Mouse (Mus musculus) urinary bladder, adult 18-20 months (tissue): ENCODE measurements around the gene Per2.
"Not testable (repeated sequence)": the region's sequence is repeated elsewhere in the genome, so short reads cannot be mapped to it uniquely, and the experiment has no call there.

Experiments used
- DNase-seq, 2 experiments: peaks; one replicate each; pipeline ENCODE4 v3.0.0; 2022; ENCODE audit warnings: low spot score in 2 of 2, mixed read lengths in 2 of 2

The Per2 gene

DNA sequence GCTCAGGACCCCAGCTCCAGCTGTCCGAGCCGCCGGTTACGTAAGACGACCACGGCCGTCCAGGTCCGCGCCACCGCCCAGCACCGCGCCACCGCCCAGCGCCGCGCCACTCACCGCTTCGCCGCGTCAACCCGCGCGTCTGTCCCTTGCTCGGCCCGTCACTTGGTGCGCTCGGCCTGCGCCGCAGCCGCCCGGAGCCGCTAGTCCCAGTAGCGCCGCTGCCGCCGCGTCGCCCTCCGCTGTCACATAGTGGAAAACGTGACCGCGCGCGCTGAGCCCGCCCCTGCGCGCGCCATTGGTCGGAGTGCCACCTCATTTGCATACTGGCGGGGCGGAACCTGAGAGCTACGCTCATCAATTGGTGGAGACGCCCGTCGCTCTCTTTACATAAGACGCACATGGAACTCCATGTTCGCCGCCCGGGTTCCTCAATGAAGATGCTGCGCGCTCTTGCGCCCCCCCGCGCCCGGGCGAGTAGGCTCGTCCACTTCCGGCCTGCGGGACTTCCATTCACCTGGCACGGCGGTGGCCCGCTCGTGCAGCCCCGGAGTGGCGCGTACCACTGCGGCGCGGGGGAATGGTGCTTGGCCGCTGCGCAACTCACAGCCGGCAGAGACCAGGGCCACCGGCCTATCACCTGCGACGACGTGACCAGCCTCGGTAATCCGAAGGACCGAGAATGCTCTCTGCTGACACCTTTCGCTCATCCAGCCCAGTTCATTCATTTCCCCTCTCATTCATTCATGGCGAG lies at the start of gene Per2:
Per2 (minus strand) TSS at position 266 of the 751 bp plus-strand sequence.
- DNase-seq: peak; percentile 96 to 99

GRCm38 (mm10) chr1:91504615-91505014 lies 45.5 kb upstream of the Per2 start:
- DNase-seq: no peak

GRCm38 (mm10) chr1:91498579-91498978 lies 39.5 kb upstream of the Per2 start:
- no peak for DNase-seq

DNA sequence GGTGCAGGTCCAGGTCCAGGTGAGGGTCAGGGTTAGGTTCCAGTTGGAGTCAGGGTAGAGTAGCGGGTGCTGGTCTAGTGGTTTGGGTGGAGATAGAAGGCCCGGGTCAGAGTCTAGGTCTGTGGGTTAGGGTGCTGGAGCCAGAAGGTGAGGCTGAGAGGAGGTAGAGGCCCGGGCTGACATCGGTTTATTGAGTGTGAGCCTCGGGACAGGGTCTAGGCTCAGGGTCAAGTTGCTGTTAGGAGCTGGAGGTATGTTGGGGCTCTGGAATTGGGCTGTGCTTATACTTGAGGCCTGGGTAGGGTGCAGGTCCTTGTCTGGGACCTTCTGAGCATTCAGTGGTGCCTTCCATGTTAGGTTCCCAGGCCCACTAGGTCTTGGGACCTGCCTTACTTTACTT lies 36.2 kb upstream of the Per2 start:
- DNase-seq: no peak

- DNase-seq: peak; percentile 89 to 90
These were observed 35.5 kb upstream of the Per2 start, which contains the start of gene Traf3ip1 for GRCm38 (mm10) chr1:91494457-91495140. Traf3ip1 (plus strand) TSS chr1:91494647.

DNA sequence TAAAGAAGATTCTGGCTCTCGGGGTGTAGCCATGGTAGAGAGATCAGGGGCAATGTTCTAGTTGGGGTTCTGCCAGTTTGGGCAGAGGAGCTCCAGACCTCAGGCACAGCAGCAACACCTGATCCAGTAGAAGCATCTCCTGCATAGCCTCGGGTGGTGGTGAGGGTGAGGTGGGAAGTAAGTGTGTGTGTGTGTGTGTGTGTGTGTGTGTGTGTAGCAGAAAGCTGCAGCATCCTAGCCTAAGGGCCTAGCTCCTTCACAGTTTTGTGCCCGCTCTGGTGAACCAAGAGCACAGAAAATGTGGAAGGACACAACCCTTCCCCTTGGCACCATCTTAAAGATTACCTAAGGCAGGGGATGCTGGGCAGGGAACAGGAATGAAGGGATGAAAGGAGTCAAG lies 34.8 kb upstream of the Per2 start:
- DNase-seq: no peak

DNA sequence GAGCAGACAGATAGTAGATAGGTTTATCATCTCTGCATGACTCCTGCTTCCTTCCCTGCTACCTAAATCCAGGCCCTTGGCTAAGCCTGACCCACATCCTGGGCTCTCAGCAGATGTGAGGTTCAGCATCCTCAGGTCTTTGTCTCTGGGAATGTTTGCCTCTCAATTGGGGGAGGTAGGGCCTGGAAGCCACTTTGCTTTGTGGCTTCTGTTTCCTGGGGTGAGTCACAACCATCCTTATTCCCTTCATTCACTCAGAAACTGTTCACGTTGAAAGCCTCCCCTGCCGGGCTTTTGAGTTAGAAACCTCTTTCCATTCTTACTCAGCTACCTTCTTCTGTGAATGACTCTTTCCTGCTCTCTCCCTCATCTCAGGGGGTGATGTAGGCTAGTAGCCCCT lies 33.6 kb upstream of the Per2 start:
- no peak for DNase-seq

- peak in 1 of 2 experiments; percentile 56 for DNase-seq
These were observed 31.2 kb upstream of the Per2 start for GRCm38 (mm10) chr1:91490322-91490721.

- no peak for DNase-seq
These were observed 27.0 kb upstream of the Per2 start for GRCm38 (mm10) chr1:91486165-91486564.

GRCm38 (mm10) chr1:91485422-91485821 lies 26.3 kb upstream of the Per2 start:
- DNase-seq: no peak

DNA sequence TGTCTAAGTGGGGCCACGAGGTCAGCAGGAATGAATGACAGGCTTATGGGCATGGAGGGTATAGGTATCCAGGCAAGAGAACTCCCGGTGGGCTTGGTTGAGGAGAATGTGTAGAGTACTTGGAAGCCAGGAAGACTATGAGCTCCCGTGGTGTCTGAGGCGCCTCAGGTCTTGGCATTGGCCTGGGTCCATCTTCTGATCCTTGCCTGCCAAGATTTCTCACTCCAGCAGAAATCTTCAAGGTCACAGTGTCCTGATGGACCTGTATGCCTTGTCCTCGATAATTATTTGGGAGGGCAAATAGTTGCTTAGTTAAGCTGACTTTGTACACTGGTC lies 24.9 kb upstream of the Per2 start:
- DNase-seq: no peak

GRCm38 (mm10) chr1:91483304-91484010 lies 24.3 kb upstream of the Per2 start:
- peak; percentile 64 to 76 for DNase-seq

DNA sequence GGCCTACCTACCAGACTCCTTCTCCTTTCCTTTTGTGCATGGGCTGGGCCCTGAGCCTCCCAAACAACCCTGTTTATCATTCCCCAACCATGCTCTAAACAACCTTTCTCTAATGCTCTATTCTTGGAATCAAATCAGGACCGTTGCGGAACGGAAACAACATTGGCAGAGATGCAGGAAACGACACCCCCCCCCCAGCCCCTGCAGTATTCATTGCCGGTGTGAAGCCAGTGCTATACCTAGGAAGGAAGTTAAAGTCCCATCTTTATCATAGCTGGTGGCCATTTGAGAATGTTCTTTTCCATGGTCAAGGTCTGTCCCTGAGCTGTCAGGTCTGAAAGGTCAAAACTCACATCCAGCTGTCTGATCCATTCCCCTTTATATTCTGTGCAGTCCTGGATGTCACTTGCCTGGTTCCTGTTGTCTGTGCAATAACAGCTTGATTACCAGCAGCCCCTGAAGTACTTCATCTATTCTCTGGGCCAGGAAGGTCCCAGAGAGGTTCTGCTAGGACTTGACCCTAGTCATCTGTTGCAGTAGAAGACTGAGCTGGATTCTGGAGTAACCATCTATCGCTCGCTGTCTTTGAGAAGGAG lies 23.6 kb upstream of the Per2 start:
- DNase-seq: no peak

DNA sequence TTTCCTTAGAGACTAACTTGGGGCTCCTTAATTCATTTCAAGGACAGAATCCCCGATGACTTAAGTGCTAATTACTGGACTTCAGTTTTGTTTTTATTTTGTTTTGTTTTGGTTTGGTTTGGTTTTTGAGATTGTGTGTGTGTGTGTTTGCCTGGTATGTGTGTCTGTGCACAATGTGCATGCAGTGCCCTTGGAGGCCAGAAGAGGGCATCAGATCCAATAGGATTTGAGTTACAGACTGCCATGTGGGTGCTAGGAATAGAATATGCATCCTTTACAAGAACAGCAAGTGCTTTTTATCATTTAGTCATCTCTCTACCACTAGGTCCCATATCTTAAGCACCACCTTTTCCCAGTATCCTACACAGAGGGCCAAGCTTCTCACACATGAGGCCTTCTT lies 19.8 kb upstream of the Per2 start:
- no peak for DNase-seq

DNA sequence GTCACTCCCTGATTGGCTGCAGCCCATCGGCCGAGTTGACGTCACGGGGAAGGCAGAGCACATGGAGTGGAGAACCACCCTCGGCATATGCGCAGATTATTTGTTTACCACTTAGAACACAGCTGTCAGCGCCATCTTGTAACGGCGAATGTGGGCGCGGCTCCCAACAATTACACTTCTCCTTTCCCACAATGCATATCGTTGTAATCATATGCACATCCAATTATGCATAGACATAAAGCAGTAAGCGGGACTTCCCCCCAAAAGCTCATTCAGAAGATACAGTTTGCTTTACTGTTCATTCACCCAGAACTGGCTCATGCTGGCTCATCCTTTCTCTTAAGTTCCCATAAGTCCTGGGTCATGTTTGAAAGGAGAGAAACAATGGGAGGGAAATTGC lies 19.0 kb upstream of the Per2 start:
- DNase-seq: not testable (repeated sequence)

- no peak for DNase-seq
These were observed 10.8 kb upstream of the Per2 start for GRCm38 (mm10) chr1:91469888-91470419.

DNA sequence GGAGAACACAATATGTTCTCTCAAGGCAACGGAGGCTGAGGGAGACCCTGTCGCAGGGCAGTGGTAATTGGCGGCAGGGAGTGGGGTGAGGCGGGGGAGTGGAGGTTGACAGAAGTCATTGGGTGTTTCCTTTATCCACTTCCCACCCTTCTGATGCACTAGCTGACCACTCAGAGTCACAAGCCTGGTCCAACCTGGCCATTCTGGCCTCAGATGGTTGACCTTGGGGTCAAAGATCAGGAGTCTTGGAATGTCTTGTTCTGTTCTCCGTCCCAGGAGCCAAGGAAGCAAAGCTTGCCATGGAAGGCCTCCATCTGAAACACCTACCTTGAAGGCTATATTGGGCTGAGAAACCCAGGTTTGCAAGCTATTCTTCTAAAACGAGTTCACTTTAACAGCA lies 7.1 kb upstream of the Per2 start:
- no peak for DNase-seq

- no peak for DNase-seq
These were observed 6.1 kb upstream of the Per2 start for GRCm38 (mm10) chr1:91465244-91465643.

GRCm38 (mm10) chr1:91464436-91464835 lies 5.3 kb upstream of the Per2 start:
- DNase-seq: no peak

DNA sequence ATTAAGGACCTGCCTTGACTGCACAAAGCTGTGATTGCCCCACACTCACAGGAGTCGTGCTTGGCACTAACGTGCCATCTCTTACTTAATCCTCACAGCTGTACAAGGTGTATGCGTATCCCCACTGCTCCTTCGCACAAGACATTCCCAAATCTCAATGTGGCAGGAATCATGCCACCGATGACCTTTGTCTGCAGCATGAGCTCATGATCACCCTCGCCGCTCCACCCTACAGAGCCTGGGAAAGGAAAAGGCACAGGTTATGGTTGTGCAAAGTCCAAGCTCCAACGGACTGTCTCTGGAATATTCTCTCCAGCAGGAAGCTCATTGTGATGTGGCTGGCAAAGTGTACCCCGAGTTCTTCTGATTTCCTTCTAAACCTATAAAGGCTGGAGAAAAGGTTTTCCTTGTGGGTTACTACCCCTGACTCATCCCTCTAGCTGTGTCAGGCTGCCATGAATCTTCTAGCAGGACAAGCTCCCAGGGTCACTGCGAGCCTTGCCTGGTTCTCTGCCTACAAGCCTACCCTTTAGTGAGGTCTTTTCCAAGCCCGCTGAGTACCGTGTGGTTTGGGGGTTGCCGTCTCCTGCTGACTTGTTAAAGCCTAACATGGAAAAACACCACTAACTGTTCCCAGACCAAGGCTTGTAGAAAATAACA lies 4.3 kb upstream of the Per2 start:
- no peak for DNase-seq

- no peak for DNase-seq
These were observed 1.4 kb upstream of the Per2 start for GRCm38 (mm10) chr1:91460564-91460963.

DNA sequence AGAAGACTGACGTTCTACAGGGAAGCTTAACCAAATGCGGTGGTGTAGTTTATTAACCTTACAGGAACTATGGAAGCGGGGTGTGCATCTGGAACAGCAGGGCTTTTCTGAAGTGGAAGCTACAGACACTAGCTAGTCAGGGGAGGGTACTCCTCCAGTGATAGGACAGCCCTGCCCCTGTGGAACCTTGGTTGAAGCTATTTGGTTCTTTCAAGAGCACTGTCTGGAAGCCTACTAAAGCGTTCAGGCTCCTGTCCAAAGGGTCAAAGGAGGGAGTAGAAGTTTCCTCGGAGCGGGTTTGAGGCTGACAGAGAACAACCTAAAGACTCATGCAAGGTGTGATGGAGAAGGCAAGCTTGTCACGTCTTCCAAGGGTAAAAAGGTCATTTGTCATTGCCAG lies 945 bp upstream of the Per2 start:
- DNase-seq: no peak
